Mouse (Mus musculus) layer of hippocampus, adult 2 months (tissue): ENCODE results near the gene Fam189a1. TPM values are rescaled to one million over a fixed set of nuclear protein-coding genes. Genes with fewer than 3 reads are reported as not detected.

Experiments
- DNase-seq, 2 experiments: peaks; one replicate each; pipeline ENCODE4 v3.0.0; 2022; ENCODE audit warnings: low spot score in 2 of 2
- H3K27ac ChIP-seq: fragments of 200-600 bp; 2 replicates; pipeline ENCODE4 v1.8.1; 2022
- H3K4me3 ChIP-seq: fragments of 200-600 bp; 2 replicates; pipeline ENCODE4 v1.8.1; 2022; ENCODE audit warnings: mild to moderate bottlenecking
- CTCF ChIP-seq: fragments of 200-600 bp; conservative IDR thresholded peaks from 2 replicates; pipeline ENCODE4 v1.8.1; 2022; ENCODE audit warnings: antibody characterized with exemption, mild to moderate bottlenecking, moderate library complexity
- total RNA-seq, 2 experiments: library from RNA; stranded (reverse); gene quantifications; 2 replicates each; pipeline ENCODE4 v1.2.3; 2021

Gene Fam189a1
- total RNA-seq, 2 experiments from 2014 or later, result 63.6 to 66.3 TPM

DNA sequence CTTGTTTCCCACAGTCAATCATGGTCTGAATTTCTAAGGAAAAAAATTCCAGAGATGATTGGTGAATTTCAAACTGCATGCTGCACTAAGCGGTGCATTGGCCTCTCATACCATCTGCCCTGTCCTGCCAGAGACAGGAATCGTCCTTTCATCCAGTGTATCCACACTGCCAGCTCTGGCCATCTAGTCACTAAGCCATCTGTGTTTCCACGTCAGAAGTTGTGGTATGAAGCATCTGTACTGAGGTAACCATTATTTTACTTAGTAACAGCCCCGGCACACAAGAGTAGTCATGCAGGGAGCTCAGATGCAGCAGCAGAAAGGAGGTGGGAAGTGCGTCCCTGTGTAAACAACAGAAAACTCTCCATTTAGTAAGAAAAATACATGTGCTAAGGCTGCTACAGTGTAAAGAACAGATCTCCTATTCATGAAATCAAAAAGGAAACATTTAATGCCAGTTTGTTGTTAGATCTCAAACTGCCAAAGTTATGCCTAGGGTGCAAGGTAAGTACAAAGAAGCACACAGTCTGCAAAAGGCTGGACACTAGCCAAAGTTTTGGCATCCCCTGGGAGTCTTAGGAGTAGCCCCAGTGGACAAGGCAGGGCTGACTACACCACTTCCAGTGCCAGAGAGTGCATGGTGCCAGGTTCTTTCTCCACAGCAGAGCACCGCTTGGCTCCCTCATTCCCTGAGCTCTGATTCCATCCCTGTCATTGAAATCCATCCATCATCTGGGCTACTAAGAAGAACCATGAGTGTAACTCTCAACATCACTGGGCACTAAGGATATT lies 14.3 kb downstream of the Fam189a1 start:
- TF ChIP-seq CTCF, result no peak

GRCm38 (mm10) chr7:65140832-65141231 lies 15.5 kb downstream of the Fam189a1 start:
- H3K4me3 ChIP-seq, result no peak overlapping the region
- H3K27ac ChIP-seq, result no peak overlapping the region
- TF ChIP-seq CTCF, result no peak
- DNase-seq, result no peak

More for the DNA sequence above, 14.3 kb downstream of the Fam189a1 start:
- H3K4me3 ChIP-seq, result no peak overlapping the region
- H3K27ac ChIP-seq, result no peak overlapping the region
- DNase-seq, result no peak

DNA sequence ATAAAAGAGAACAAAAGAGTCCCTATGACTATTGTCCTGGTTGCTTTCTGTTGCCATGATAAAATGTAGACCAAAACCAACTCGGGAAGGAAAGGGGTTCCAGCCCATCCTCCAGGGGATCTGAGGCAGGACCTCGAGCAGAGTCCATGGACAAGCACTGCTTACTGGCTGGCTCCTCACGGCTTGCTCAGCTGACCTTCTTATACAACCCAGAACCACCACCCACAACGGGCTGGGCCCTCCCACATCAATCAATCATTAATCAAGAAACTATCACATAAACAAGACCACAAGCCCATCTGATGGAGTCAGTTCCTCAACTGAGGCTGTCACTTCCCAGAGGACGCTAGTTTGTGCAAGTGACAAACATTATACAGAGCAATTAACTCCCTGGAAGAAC lies 16.3 kb downstream of the Fam189a1 start:
- DNase-seq, result no peak
- Histone ChIP-seq H3K27ac (no peak overlapping the region), H3K4me3 (no peak overlapping the region)
- no peak for TF ChIP-seq CTCF

- TF ChIP-seq CTCF, result no peak
- Histone ChIP-seq H3K27ac (no peak overlapping the region), H3K4me3 (no peak overlapping the region)
- no peak for DNase-seq
Measured at GRCm38 (mm10) chr7:65123766-65124165, 32.6 kb downstream of the Fam189a1 start.

GRCm38 (mm10) chr7:65116903-65117302 lies 39.5 kb downstream of the Fam189a1 start:
- TF ChIP-seq CTCF, result no peak
- Histone ChIP-seq H3K4me3 (no peak overlapping the region), H3K27ac (peak overlapping the region; percentile 36; the same call in 1 of the 2 replicates)
- DNase-seq, result peak in 1 of 2 experiments; percentile 41

DNA sequence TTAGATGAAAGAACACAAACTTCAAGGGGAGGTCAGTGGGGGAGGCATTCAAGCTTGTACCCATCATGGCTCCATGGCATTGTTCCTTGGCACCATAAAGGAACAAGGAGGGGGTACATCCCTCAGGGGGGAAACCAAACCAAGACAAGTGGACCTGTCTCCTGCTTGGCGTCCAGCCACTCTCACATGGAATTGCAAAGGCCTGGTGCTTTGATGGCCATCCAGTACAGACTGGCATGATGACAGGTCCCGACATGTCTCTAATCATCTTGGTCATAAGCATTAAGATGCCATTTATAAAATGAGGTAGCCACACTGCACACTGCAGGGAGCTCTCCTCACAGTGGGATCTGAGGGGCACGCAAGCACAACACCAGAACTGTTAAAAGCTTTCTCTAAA lies 41.0 kb downstream of the Fam189a1 start:
- no peak overlapping the region for H3K27ac ChIP-seq
- no peak for DNase-seq
- H3K4me3 ChIP-seq, result no peak overlapping the region
- no peak for TF ChIP-seq CTCF

DNA sequence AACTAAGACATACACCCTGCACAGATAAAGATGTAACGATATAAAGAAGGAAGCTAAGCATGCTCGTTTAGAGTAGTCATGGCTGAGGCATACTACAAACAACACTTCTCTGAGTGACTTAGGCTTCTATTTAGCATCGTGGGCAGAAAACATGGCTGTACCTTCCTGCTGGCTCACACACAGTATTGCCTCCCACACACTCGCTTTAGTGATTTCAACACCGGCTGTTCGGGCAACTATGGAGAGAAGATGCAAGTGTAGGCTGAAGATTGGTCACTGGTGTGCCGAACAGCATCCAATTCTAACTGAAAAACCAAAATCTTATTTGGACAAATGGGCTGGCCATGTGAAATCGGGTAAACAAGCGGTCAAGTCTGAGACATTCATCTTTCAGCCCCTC lies 44.7 kb downstream of the Fam189a1 start:
- DNase-seq, result peak; percentile 67 to 90
- TF ChIP-seq CTCF, result no peak
- Histone ChIP-seq H3K4me3 (no peak overlapping the region), H3K27ac (0 out of 2 replicates have a peak overlapping the region, but pooled peaks have one; percentile 36)

DNA sequence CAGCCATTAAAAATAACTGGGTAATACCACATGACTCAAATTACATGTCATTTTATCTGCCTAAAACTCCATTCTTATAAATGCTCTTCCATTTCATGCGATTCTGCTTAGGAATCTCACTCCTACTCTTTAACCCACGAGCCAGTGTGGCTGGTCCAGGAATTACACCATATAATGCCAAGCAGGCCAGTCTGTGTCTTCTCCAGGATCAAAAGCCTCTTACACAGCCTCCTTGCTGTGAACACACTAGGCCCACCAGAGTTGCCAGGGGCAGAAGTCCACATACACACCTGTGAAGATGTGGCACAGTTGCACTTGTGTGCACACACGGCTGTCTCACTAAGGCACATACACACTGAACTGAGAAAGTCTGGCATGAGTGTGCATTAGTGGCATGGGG lies 50.8 kb downstream of the Fam189a1 start:
- Histone ChIP-seq H3K27ac (no peak overlapping the region), H3K4me3 (no peak overlapping the region)
- TF ChIP-seq CTCF, result peak; percentile 40
- DNase-seq, result no peak

DNA sequence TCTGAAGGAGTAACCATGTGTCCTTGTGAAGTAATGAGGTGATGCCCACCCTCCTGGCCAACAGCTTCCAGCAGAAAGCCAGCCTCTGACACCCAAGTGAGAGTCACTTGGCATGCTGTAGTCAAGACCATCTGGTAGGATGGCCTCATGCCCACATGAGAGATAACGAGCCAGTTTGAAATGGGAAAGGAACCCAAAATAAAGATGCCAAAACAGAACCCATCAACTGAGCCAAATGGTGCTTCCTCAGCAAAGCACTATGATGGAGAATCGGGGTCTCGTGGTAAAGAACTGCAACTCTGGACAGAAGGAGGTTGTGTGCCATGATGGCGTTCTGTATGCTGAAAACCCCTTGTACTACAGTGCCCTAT lies 51.3 kb downstream of the Fam189a1 start:
- H3K4me3 ChIP-seq, result no peak overlapping the region
- no peak overlapping the region for H3K27ac ChIP-seq
- peak; percentile 58 to 73 for DNase-seq
- TF ChIP-seq CTCF, result no peak

GRCm38 (mm10) chr7:65104207-65105096 lies 51.9 kb downstream of the Fam189a1 start:
- no peak for TF ChIP-seq CTCF
- Histone ChIP-seq H3K27ac (no peak overlapping the region), H3K4me3 (no peak overlapping the region)
- DNase-seq, result no peak

GRCm38 (mm10) chr7:65101661-65102060 lies 54.7 kb downstream of the Fam189a1 start:
- TF ChIP-seq CTCF, result no peak
- Histone ChIP-seq H3K4me3 (no peak overlapping the region), H3K27ac (no peak overlapping the region)
- no peak for DNase-seq

DNA sequence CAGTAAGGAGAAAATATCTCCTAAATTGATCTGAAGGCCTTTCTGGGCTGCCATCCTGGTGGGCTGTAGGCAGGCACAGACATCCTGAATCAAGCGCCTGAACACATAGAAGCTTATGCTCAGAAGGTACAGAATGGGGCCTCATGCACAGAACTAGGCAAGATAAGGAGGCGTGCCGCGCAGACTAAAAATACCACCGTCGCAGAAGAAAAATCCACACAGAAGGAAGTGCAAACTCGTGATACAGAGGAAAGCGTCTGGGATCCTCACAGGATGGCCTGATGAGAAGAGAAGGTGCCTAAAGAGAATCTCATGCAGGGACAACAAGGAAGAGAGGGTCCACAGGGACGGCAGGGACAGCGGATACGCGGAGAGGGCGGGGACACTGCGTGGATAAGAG lies 58.7 kb downstream of the Fam189a1 start:
- no peak overlapping the region for H3K4me3 ChIP-seq
- TF ChIP-seq CTCF, result no peak
- H3K27ac ChIP-seq, result no peak overlapping the region
- DNase-seq, result no peak

- peak; percentile 50 to 66 for DNase-seq
- Histone ChIP-seq H3K4me3 (no peak overlapping the region), H3K27ac (peak overlapping the region; percentile 25; the same call in 1 of the 2 replicates)
- no peak for TF ChIP-seq CTCF
Measured at GRCm38 (mm10) chr7:65095631-65096107, 60.7 kb downstream of the Fam189a1 start.
